ENCODE assay signal across 13 mouse cellular contexts in the genomic region with DNA sequence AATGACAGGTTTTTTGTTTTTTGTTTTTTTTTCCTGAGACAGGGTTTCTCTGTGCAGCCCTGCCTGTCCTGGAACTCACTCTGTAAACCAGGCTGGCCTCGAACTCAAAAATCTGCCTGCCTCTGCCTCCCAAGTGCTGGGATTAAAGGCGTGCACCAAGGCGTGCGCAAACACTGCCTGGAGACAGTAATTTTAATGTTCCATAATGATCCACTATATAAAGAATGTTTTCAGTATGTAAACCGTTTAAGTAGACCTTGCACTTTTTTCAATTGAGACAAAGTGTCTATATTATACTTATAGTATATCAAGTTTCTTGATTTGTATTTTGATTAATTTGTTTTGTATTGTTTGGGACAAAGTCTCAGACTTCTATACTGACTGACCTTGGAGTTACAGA. TPM values are rescaled to one million over a fixed set of nuclear protein-coding genes. Genes with fewer than 3 reads are reported as not detected.
DNase-seq lines count a peak whose midpoint lies in the region; ATAC-seq lines count a peak whose summit lies in the region.
"Had no signal": no experiment of that assay in that cellular context is flagged by ENCODE, and none has a peak within 500 bp of the region (broad histone marks: within the 10 kb centered on the region; RNA-seq: fewer than 3 reads in every experiment).

No protein-coding gene starts in this region.

- H3K4me1 ChIP-seq in hindbrain, embryonic 11.5 days (replicated peaks; ENCODE audit: control insufficient read depth, insufficient read depth, low read length) = 0 out of 2 replicates have a peak, but pooled peaks cover 2% of the 10 kb centered on the region
- H3K4me1 ChIP-seq in hindbrain, embryonic 14.5 days (replicated peaks; ENCODE audit: control insufficient read depth, insufficient read depth, low read length) = peaks cover 35% of the 10 kb centered on the region
- H3K4me1 ChIP-seq in neural tube, embryonic 11.5 days (ENCODE audit: control insufficient read depth, insufficient read depth, low read length) = peaks cover 8% of the 10 kb centered on the region
- peaks cover 37% of the 10 kb centered on the region for H3K4me1 ChIP-seq in neural tube, embryonic 15.5 days
- H3K4me1 ChIP-seq in forebrain, embryonic 13.5 days = peaks cover 41% of the 10 kb centered on the region

- H3K79me2 ChIP-seq in macrophage (ENCODE audit: inconsistent target) = no peaks in the 10 kb centered on the region

- intact Hi-C loops in left cerebral cortex, postnatal 14 days (cut with DNase I) = no loop called here

- no peak for ATAC-seq in hindbrain, embryonic 11.5 days (ENCODE audit: low FRiP score)
- no peak for ATAC-seq in hindbrain, embryonic 14.5 days (ENCODE audit: low FRiP score)
- no peak for ATAC-seq in neural tube, embryonic 11.5 days (ENCODE audit: insufficient read depth, low FRiP score, low TSS enrichment)
- ATAC-seq in neural tube, embryonic 15.5 days (ENCODE audit: low FRiP score) = no peak
- ATAC-seq in forebrain, embryonic 13.5 days = no peak

- H3K4me2 ChIP-seq in hindbrain, embryonic 11.5 days (replicated peaks; ENCODE audit: low read depth, low read length) = no peak overlapping the region
- no peak overlapping the region for H3K4me2 ChIP-seq in hindbrain, embryonic 14.5 days (replicated peaks)
- H3K4me2 ChIP-seq in neural tube, embryonic 11.5 days (ENCODE audit: low read depth) = peak overlapping the region; percentile 49; the same call in 1 of the 2 replicates
- no peak overlapping the region for H3K4me2 ChIP-seq in neural tube, embryonic 15.5 days
- no peak overlapping the region for H3K4me2 ChIP-seq in forebrain, embryonic 13.5 days

- H3K27me3 ChIP-seq in hindbrain, embryonic 11.5 days (ENCODE audit: control insufficient read depth, insufficient read depth, low read length) = no peaks in the 10 kb centered on the region
- H3K27me3 ChIP-seq in hindbrain, embryonic 14.5 days (ENCODE audit: control insufficient read depth, insufficient read depth, low read length) = no peaks in the 10 kb centered on the region
- no peaks in the 10 kb centered on the region for H3K27me3 ChIP-seq in neural tube, embryonic 11.5 days (ENCODE audit: control insufficient read depth, insufficient read depth, low read length)
- no peaks in the 10 kb centered on the region for H3K27me3 ChIP-seq in neural tube, embryonic 15.5 days (replicated peaks)
- H3K27me3 ChIP-seq in forebrain, embryonic 13.5 days = no peaks in the 10 kb centered on the region
- H3K27me3 ChIP-seq: hindbrain, embryonic 15.5 days had no signal

- H3K4me3 ChIP-seq in hindbrain, embryonic 11.5 days (ENCODE audit: low read depth, low read length) = no peak overlapping the region
- H3K4me3 ChIP-seq in hindbrain, embryonic 14.5 days (replicated peaks; ENCODE audit: low read length) = no peak overlapping the region
- H3K4me3 ChIP-seq in neural tube, embryonic 11.5 days (ENCODE audit: low read depth, low read length) = no peak overlapping the region
- H3K4me3 ChIP-seq in neural tube, embryonic 15.5 days (replicated peaks) = no peak overlapping the region
- H3K4me3 ChIP-seq in forebrain, embryonic 13.5 days = no peak overlapping the region
- no peak overlapping the region for H3K4me3 ChIP-seq in macrophage (ENCODE audit: inconsistent target)

- 67% methylated on average over 5 of the region's 5 CpGs for WGBS in hindbrain, embryonic 11.5 days
- 71% methylated on average over 5 of the region's 5 CpGs for WGBS in hindbrain, embryonic 14.5 days
- WGBS in neural tube, embryonic 11.5 days = 69% methylated on average over 5 of the region's 5 CpGs
- 67% methylated on average over 5 of the region's 5 CpGs for WGBS in neural tube, embryonic 15.5 days
- 62% methylated on average over 5 of the region's 5 CpGs for WGBS in forebrain, embryonic 13.5 days
- 75% methylated on average over 5 of the region's 5 CpGs for WGBS in macrophage (ENCODE audit: missing documents)

- no peak for DNase-seq in hindbrain, embryonic 11.5 days (ENCODE audit: low spot score)
- DNase-seq in hindbrain, embryonic 14.5 days (ENCODE audit: low spot score) = no peak
- DNase-seq in neural tube, embryonic 11.5 days (ENCODE audit: low spot score) = no peak
- DNase-seq in left cerebral cortex, postnatal 14 days (ENCODE audit: low spot score in 2 of 2) = no peak
- no peak for DNase-seq in adrenal gland, postnatal 10 days
- DNase-seq: cerebellum, postnatal 25 days; kidney, postnatal 25 days; right cerebral cortex, postnatal 25 days had no signal

- H3K9me3 ChIP-seq in hindbrain, embryonic 11.5 days (ENCODE audit: control insufficient read depth, low read length) = no peaks in the 10 kb centered on the region
- no peaks in the 10 kb centered on the region for H3K9me3 ChIP-seq in hindbrain, embryonic 14.5 days (ENCODE audit: control insufficient read depth, low read length)
- no peaks in the 10 kb centered on the region for H3K9me3 ChIP-seq in neural tube, embryonic 11.5 days (ENCODE audit: control insufficient read depth, low read length)
- H3K9me3 ChIP-seq in neural tube, embryonic 15.5 days (replicated peaks) = no peaks in the 10 kb centered on the region
- H3K9me3 ChIP-seq in forebrain, embryonic 13.5 days (replicated peaks) = no peaks in the 10 kb centered on the region
- H3K9me3 ChIP-seq: hindbrain, embryonic 15.5 days had no signal

- no peaks in the 10 kb centered on the region for H3K36me3 ChIP-seq in hindbrain, embryonic 11.5 days (ENCODE audit: control insufficient read depth, insufficient read depth, low read length)
- no peaks in the 10 kb centered on the region for H3K36me3 ChIP-seq in hindbrain, embryonic 14.5 days (replicated peaks; ENCODE audit: control insufficient read depth, insufficient read depth)
- no peaks in the 10 kb centered on the region for H3K36me3 ChIP-seq in neural tube, embryonic 11.5 days (ENCODE audit: control insufficient read depth, insufficient read depth, low read length)
- no peaks in the 10 kb centered on the region for H3K36me3 ChIP-seq in neural tube, embryonic 15.5 days
- no peaks in the 10 kb centered on the region for H3K36me3 ChIP-seq in forebrain, embryonic 13.5 days (ENCODE audit: poor library complexity, severe bottlenecking)
- no peaks in the 10 kb centered on the region for H3K36me3 ChIP-seq in macrophage (ENCODE audit: inconsistent target)
- H3K36me3 ChIP-seq: hindbrain, embryonic 15.5 days had no signal

- peak overlapping the region; percentile 91; the same call in 1 of the 2 replicates for H3K27ac ChIP-seq in hindbrain, embryonic 11.5 days (ENCODE audit: low read depth, low read length)
- no peak overlapping the region for H3K27ac ChIP-seq in hindbrain, embryonic 14.5 days
- no peak overlapping the region for H3K27ac ChIP-seq in neural tube, embryonic 11.5 days (ENCODE audit: low read depth, low read length)
- no peak overlapping the region for H3K27ac ChIP-seq in neural tube, embryonic 15.5 days (replicated peaks)
- H3K27ac ChIP-seq in forebrain, embryonic 13.5 days = peak overlapping the region; percentile 97; the same call in 1 of the 2 replicates
- H3K27ac ChIP-seq in macrophage = peak overlapping the region; percentile 55; the same call in 1 of the 2 replicates

- H3K9ac ChIP-seq in hindbrain, embryonic 11.5 days (ENCODE audit: low read depth, low read length) = no peak overlapping the region
- H3K9ac ChIP-seq in hindbrain, embryonic 14.5 days = no peak overlapping the region
- H3K9ac ChIP-seq in neural tube, embryonic 11.5 days (ENCODE audit: low read length) = no peak overlapping the region
- H3K9ac ChIP-seq in neural tube, embryonic 15.5 days (replicated peaks) = no peak overlapping the region
- H3K9ac ChIP-seq in forebrain, embryonic 13.5 days = no peak overlapping the region
- H3K9ac ChIP-seq: hindbrain, embryonic 15.5 days had no signal

RNA-seq across cellular contexts. Expression of gene Hist1h4i, which starts 1.8 kb away (rescaled TPM):
- 31.2 and 31.4 TPM in 2 replicates for polyA plus RNA-seq in hindbrain, embryonic 11.5 days (2014; fragmentation: Nextera tagmentation; extraction: Ambion mirVana)
- polyA plus RNA-seq in hindbrain, embryonic 14.5 days (2014; fragmentation: Nextera tagmentation; extraction: Ambion mirVana) = 6.0 and 6.2 TPM in 2 replicates
- 25.5 and 29.2 TPM in 2 replicates for polyA plus RNA-seq in neural tube, embryonic 11.5 days (2014; fragmentation: Nextera tagmentation; extraction: Ambion mirVana)
- 4.8 and 8.5 TPM in 2 replicates for polyA plus RNA-seq in neural tube, embryonic 15.5 days (2015; fragmentation: Nextera tagmentation; extraction: Ambion mirVana)
- 42.8 and 45.2 TPM in 2 replicates for polyA plus RNA-seq in forebrain, embryonic 13.5 days (2015; fragmentation: Nextera tagmentation; extraction: Ambion mirVana)
- 100 to 1,000 TPM in 1 of 26 experiments, 10 to 100 TPM in 19, 1 to 10 TPM in 6; 6.1 to 101 (median 14.6) TPM for total RNA-seq in macrophage (2018; cell fraction: chromatin; rRNA removed)
- 10 to 100 TPM in 19 of 26 experiments, 1 to 10 TPM in 7; 7.6 to 21.9 (median 12.5) TPM for total RNA-seq in macrophage (2018; cell fraction: cytosol; rRNA removed)
- total RNA-seq in macrophage (2018; cell fraction: nucleus; rRNA removed) = 100 to 1,000 TPM in 3 of 26 experiments, 10 to 100 TPM in 20, 1 to 10 TPM in 3; 5.4 to 144 (median 26.7) TPM
- 2.6 to 11.5 TPM (median 7.3 TPM) in 3 replicates for polyA plus RNA-seq in macrophage (2018)
- 10 to 100 TPM; 50.0 to 57.5 TPM for total RNA-seq in left cerebral cortex, postnatal 14 days (2021)
- total RNA-seq in adrenal gland, postnatal 10 days (2021) = 100 to 1,000 TPM; 136 to 154 TPM

RNA-seq across cellular contexts. Expression of gene Hist1h2ag, which starts 3.4 kb away (rescaled TPM):
- 58.7 and 60.3 TPM in 2 replicates for polyA plus RNA-seq in hindbrain, embryonic 11.5 days (2014; fragmentation: Nextera tagmentation; extraction: Ambion mirVana)
- 4.4 and 5.3 TPM in 2 replicates for polyA plus RNA-seq in hindbrain, embryonic 14.5 days (2014; fragmentation: Nextera tagmentation; extraction: Ambion mirVana)
- polyA plus RNA-seq in neural tube, embryonic 11.5 days (2014; fragmentation: Nextera tagmentation; extraction: Ambion mirVana) = 51.6 and 61.4 TPM in 2 replicates
- polyA plus RNA-seq in neural tube, embryonic 15.5 days (2015; fragmentation: Nextera tagmentation; extraction: Ambion mirVana) = 3.0 and 13.9 TPM in 2 replicates
- polyA plus RNA-seq in forebrain, embryonic 13.5 days (2015; fragmentation: Nextera tagmentation; extraction: Ambion mirVana) = 60.3 and 62.0 TPM in 2 replicates
- 10 to 100 TPM in 1 of 26 experiments, 1 to 10 TPM in 8, not detected in 17; 3.9 to 22.2 (median 5.1) TPM for total RNA-seq in macrophage (2018; cell fraction: chromatin; rRNA removed)
- 10 to 100 TPM in 14 of 26 experiments, 1 to 10 TPM in 12; 2.6 to 35.5 (median 10.6) TPM for total RNA-seq in macrophage (2018; cell fraction: cytosol; rRNA removed)
- total RNA-seq in macrophage (2018; cell fraction: nucleus; rRNA removed) = 10 to 100 TPM in 5 of 26 experiments, 1 to 10 TPM in 11, not detected in 10; 2.6 to 22.7 (median 6.5) TPM
- polyA plus RNA-seq in macrophage (2018) = not detected in 3 replicates
- total RNA-seq in left cerebral cortex, postnatal 14 days (2021) = 10 to 100 TPM; 17.8 to 20.2 TPM
- total RNA-seq in adrenal gland, postnatal 10 days (2021) = 100 to 1,000 TPM; 237 to 260 TPM

RNA-seq across cellular contexts. Expression of gene Hist1h2bj, which starts 3.6 kb away (rescaled TPM):
- 14.0 and 15.2 TPM in 2 replicates for polyA plus RNA-seq in hindbrain, embryonic 11.5 days (2014; fragmentation: Nextera tagmentation; extraction: Ambion mirVana)
- 1.8 and 2.5 TPM in 2 replicates for polyA plus RNA-seq in hindbrain, embryonic 14.5 days (2014; fragmentation: Nextera tagmentation; extraction: Ambion mirVana)
- 12.4 and 13.1 TPM in 2 replicates for polyA plus RNA-seq in neural tube, embryonic 11.5 days (2014; fragmentation: Nextera tagmentation; extraction: Ambion mirVana)
- polyA plus RNA-seq in neural tube, embryonic 15.5 days (2015; fragmentation: Nextera tagmentation; extraction: Ambion mirVana) = 2.0 and 7.2 TPM in 2 replicates
- polyA plus RNA-seq in forebrain, embryonic 13.5 days (2015; fragmentation: Nextera tagmentation; extraction: Ambion mirVana) = 13.3 and 13.9 TPM in 2 replicates
- total RNA-seq in macrophage (2018; cell fraction: chromatin; rRNA removed) = 10 to 100 TPM in 9 of 26 experiments, 1 to 10 TPM in 14, not detected in 3; 3.2 to 32.9 (median 9.4) TPM
- 10 to 100 TPM; 10.1 to 68.8 (median 21.0) TPM for total RNA-seq in macrophage (2018; cell fraction: cytosol; rRNA removed)
- total RNA-seq in macrophage (2018; cell fraction: nucleus; rRNA removed) = 10 to 100 TPM in 12 of 26 experiments, 1 to 10 TPM in 11, not detected in 3; 3.4 to 70.4 (median 11.3) TPM
- polyA plus RNA-seq in macrophage (2018) = not detected in 3 replicates
- 10 to 100 TPM; 15.5 to 16.7 TPM for total RNA-seq in left cerebral cortex, postnatal 14 days (2021)
- 100 to 1,000 TPM; 170 to 209 TPM for total RNA-seq in adrenal gland, postnatal 10 days (2021)

RNA-seq across cellular contexts. Expression of gene Hist1h2bk, which starts 3.7 kb away (rescaled TPM):
- 7.2 and 10.2 TPM in 2 replicates for polyA plus RNA-seq in hindbrain, embryonic 11.5 days (2014; fragmentation: Nextera tagmentation; extraction: Ambion mirVana)
- polyA plus RNA-seq in hindbrain, embryonic 14.5 days (2014; fragmentation: Nextera tagmentation; extraction: Ambion mirVana) = 1.5 and 1.6 TPM in 2 replicates
- polyA plus RNA-seq in neural tube, embryonic 11.5 days (2014; fragmentation: Nextera tagmentation; extraction: Ambion mirVana) = 6.2 and 10.8 TPM in 2 replicates
- 0.97 and 2.2 TPM in 2 replicates for polyA plus RNA-seq in neural tube, embryonic 15.5 days (2015; fragmentation: Nextera tagmentation; extraction: Ambion mirVana)
- 7.5 and 10.3 TPM in 2 replicates for polyA plus RNA-seq in forebrain, embryonic 13.5 days (2015; fragmentation: Nextera tagmentation; extraction: Ambion mirVana)
- total RNA-seq in macrophage (2018; cell fraction: chromatin; rRNA removed) = 10 to 100 TPM in 1 of 26 experiments, 1 to 10 TPM in 7, not detected in 18; 2.4 to 16.4 (median 4.6) TPM
- total RNA-seq in macrophage (2018; cell fraction: cytosol; rRNA removed) = 10 to 100 TPM in 18 of 26 experiments, 1 to 10 TPM in 8; 2.8 to 48.5 (median 15.5) TPM
- 10 to 100 TPM in 4 of 26 experiments, 1 to 10 TPM in 14, not detected in 8; 1.7 to 28.5 (median 5.0) TPM for total RNA-seq in macrophage (2018; cell fraction: nucleus; rRNA removed)
- polyA plus RNA-seq in macrophage (2018) = not detected in 3 replicates
- total RNA-seq in left cerebral cortex, postnatal 14 days (2021) = 10 to 100 TPM; 21.5 to 26.9 TPM
- 100 to 1,000 TPM; 299 to 338 TPM for total RNA-seq in adrenal gland, postnatal 10 days (2021)

RNA-seq across cellular contexts. Expression of gene Hist1h2ah, which starts 4.0 kb away (rescaled TPM):
- 8.4 and 11.9 TPM in 2 replicates for polyA plus RNA-seq in hindbrain, embryonic 11.5 days (2014; fragmentation: Nextera tagmentation; extraction: Ambion mirVana)
- polyA plus RNA-seq in hindbrain, embryonic 14.5 days (2014; fragmentation: Nextera tagmentation; extraction: Ambion mirVana) = 8.0 TPM in 1 of 2 replicates, not detected in the other
- 6.6 and 16.2 TPM in 2 replicates for polyA plus RNA-seq in neural tube, embryonic 11.5 days (2014; fragmentation: Nextera tagmentation; extraction: Ambion mirVana)
- polyA plus RNA-seq in neural tube, embryonic 15.5 days (2015; fragmentation: Nextera tagmentation; extraction: Ambion mirVana) = 4.5 TPM in 1 of 2 replicates, not detected in the other
- polyA plus RNA-seq in forebrain, embryonic 13.5 days (2015; fragmentation: Nextera tagmentation; extraction: Ambion mirVana) = 2.8 and 10.7 TPM in 2 replicates
- total RNA-seq in macrophage (2018; cell fraction: chromatin; rRNA removed) = 1 to 10 TPM in 4 of 26 experiments, not detected in 22; 4.8 to 9.5 (median 6.2) TPM
- total RNA-seq in macrophage (2018; cell fraction: cytosol; rRNA removed) = 10 to 100 TPM in 4 of 26 experiments, 1 to 10 TPM in 16, under 1 TPM in 5, not detected in 1; 0.61 to 14.1 (median 2.7) TPM
- 10 to 100 TPM in 2 of 26 experiments, 1 to 10 TPM in 5, not detected in 19; 2.1 to 14.1 (median 7.4) TPM for total RNA-seq in macrophage (2018; cell fraction: nucleus; rRNA removed)
- not detected in 3 replicates for polyA plus RNA-seq in macrophage (2018)
- 10 to 100 TPM; 38.2 to 41.7 TPM for total RNA-seq in left cerebral cortex, postnatal 14 days (2021)
- total RNA-seq in adrenal gland, postnatal 10 days (2021) = 100 to 1,000 TPM; 239 to 319 TPM
- polyA plus RNA-seq: urinary bladder, adult 2 months had no signal

Comparison
In these comparisons a context has a peak if more than half of its experiments do, and no peak if none do; other contexts are left out.
1. H3K27ac ChIP-seq: peak in hindbrain, embryonic 11.5 days (single experiment), forebrain, embryonic 13.5 days (single experiment) and macrophage (single experiment); none in hindbrain, embryonic 14.5 days (single experiment), neural tube, embryonic 11.5 days (single experiment) and neural tube, embryonic 15.5 days (single experiment).